Mouse (Mus musculus): ENCODE measurements around the gene Klk1.
A peak's percentile ranks its signal among the peaks of the same experiment; 100 is the strongest.

Klk1 gene

GRCm38 (mm10) chr7:44253023-44253616 is 28.0 kb downstream of the Klk1 start:
- no peak for DNase-seq (ENCODE audit: low read depth)

- no peak for DNase-seq (ENCODE audit: low read depth)
Observed at GRCm38 (mm10) chr7:44254930-44255329, 29.8 kb downstream of the Klk1 start.

DNA sequence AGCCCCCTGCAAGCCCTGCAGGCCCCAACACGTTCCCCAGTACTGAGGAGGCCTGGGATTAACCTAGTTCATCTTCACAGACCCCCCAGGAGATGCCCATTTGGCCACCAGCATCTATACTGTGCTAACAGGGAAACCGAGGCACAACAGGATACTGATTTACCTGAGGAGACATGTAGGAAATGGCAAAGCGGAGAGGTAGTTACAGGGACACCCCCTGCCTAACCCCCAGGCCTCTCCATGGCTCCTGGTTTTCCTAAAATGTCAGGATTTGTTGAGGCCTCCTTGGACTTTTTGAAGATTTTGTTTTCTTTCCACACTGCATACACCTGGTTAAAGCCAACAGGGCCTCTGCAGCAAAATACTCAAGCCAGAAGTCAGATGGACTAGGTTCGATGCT is 32.1 kb downstream of the Klk1 start, which contains the start of gene Acp4:
Gene Acp4 (minus strand): TSS at position 101 of the 400 bp plus-strand sequence.
- DNase-seq (ENCODE audit: low read depth) = no peak

GRCm38 (mm10) chr7:44260410-44260809 is 35.2 kb downstream of the Klk1 start:
- no peak for DNase-seq (ENCODE audit: low read depth)

- DNase-seq (ENCODE audit: low read depth) = no peak
Observed at GRCm38 (mm10) chr7:44261147-44261546, 36.0 kb downstream of the Klk1 start, which contains the start of gene Gm15517. Gm15517 (plus strand) TSS chr7:44261447.

- peak; percentile 96 for DNase-seq (ENCODE audit: low read depth)
Observed at GRCm38 (mm10) chr7:44262791-44263643, 37.9 kb downstream of the Klk1 start.

GRCm38 (mm10) chr7:44268117-44268516 is 43.0 kb downstream of the Klk1 start:
- DNase-seq (ENCODE audit: low read depth) = no peak

DNA sequence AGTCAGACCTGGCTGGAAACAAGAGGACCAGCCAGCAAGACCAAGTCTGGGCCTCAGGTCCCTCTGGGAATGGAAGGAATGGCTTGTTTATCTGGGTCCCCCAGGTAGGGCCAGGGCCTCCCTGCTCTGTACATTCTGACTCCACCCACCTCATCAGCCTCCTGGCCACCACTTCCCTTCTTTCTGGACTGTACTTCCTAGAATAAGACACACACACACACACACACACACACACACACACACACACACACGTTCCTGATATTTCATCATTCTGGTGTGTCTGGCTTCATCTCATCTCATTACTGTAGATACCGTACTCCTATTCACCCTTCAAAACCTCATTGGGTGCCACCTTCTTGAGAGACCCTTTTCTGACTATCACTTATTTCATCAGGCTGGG is 44.2 kb downstream of the Klk1 start:
- DNase-seq (ENCODE audit: low read depth) = no peak

DNA sequence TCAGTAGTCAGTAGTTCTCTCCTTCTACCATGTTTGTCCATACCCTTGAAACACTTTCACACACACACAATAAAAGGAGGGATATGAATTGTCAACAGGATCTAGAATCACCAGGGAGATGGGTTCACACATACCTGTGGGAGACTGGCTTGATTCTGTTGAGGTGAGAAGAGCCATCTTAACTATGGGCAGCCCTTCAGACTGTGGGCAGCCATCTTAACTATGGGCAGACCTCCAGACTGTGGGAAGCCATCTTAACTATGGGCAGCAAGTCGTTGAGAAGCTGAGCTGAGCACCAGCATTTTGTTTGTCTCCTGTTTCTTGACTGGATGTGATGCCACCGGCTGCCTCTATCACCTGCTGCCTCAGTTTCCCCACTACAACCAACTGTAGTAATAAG is 46.1 kb downstream of the Klk1 start:
- peak; percentile 31 for DNase-seq (ENCODE audit: low read depth)

GRCm38 (mm10) chr7:44272546-44272945 is 47.4 kb downstream of the Klk1 start:
- no peak for DNase-seq (ENCODE audit: low read depth)

- no peak for DNase-seq (ENCODE audit: low read depth)
Observed at GRCm38 (mm10) chr7:44273446-44273845, 48.3 kb downstream of the Klk1 start.

GRCm38 (mm10) chr7:44274096-44274495 is 48.9 kb downstream of the Klk1 start:
- DNase-seq (ENCODE audit: low read depth) = no peak

DNA sequence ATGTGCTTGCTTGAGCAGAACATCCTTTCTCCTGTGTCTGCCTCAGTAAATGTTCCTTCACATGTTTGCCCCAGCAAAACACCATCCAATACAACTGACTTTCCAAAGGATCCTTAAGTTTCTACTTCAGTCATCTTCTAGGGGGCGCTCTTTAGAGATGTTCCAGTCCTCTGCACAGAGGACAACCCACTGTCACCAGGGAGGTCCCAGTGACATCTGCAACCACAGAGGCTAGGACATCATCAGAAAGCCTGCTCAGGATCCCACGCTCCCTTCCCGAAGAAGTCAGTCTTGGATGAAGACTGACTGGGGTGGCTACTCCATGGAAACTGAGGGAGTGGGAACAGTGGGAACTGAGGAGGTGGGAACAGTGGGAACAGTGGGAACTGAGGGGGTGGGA is 50.4 kb downstream of the Klk1 start:
- no peak for DNase-seq (ENCODE audit: low read depth)

DNA sequence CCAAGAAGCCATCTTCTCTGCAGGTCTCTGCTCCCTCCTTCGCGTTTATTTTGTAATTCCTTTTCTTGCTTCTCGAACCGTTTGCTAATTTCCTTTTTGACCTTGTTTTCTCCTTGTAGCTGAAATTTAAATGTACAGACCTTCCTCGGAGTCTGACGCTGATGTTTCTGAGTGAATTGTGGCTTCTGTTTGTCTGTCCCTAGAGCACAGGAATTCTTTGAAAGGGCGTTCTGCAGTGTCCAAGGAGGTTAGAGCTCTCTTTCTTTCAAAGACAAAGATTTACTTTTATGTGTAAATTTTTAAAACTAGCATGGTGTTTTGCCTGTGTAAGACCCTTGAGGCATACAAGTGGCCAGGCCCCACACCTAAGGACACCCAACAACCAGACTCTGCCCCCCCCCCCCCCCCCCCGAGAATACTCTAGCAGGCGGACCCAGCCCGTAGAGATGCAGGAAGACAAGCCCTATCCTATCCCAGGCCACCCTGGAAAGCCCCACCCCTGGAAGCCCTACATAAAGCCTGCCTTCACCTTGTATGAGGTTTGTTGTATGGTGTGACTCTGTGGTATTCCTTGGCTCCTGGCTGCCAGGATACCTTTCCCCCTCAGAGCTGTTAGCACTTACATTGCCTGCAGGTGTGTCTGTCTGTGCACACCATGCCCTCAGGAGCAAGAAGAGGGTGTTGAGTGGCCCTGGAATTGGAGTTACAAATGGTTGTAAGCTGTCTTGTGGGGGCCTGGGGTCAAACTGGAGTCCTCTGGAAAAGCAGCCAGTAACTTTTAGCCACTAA is 51.5 kb downstream of the Klk1 start:
- no peak for DNase-seq (ENCODE audit: low read depth)

GRCm38 (mm10) chr7:44277250-44277622 is 52.1 kb downstream of the Klk1 start:
- DNase-seq (ENCODE audit: low read depth) = peak; percentile 49

Data from naive thymus-derived CD4-positive, alpha-beta T cell, adult 2 months (primary cell).